Mouse (Mus musculus) forebrain, embryonic 13.5 days (tissue): Measurements from ENCODE around the gene Dock4. TPM values are rescaled to one million over a fixed set of nuclear protein-coding genes. Genes with fewer than 3 reads are reported as not detected.

ENCODE experiments used
- ATAC-seq: fragments of 200-750 bp; cut with Nextera tagmentation; 2 replicates; pipeline ENCODE4 v1.8.0; 2017
- H3K27ac ChIP-seq: fragments of 300-500 bp; sonication (generic); 2 replicates; pipeline ENCODE4 v1.5.1; 2015; ENCODE audit warnings: inconsistent platforms, mild to moderate bottlenecking, moderate library complexity
- H3K27me3 ChIP-seq: fragments of 300-500 bp; sonication (generic); 2 replicates; pipeline ENCODE4 v1.6.1; 2015; ENCODE audit warnings: mild to moderate bottlenecking, inconsistent platforms
- H3K36me3 ChIP-seq: fragments of 300-500 bp; sonication (generic); 2 replicates; pipeline ENCODE4 v1.6.1; 2015; ENCODE audit warnings: mild to moderate bottlenecking, inconsistent platforms; ENCODE audit not compliant: poor library complexity, severe bottlenecking
- H3K4me1 ChIP-seq: fragments of 300-500 bp; sonication (generic); 2 replicates; pipeline ENCODE4 v1.6.1; 2015; ENCODE audit warnings: inconsistent platforms
- H3K4me2 ChIP-seq: fragments of 300-500 bp; sonication (generic); 2 replicates; pipeline ENCODE4 v1.6.1; 2015; ENCODE audit warnings: inconsistent platforms, mild to moderate bottlenecking, moderate library complexity
- H3K4me3 ChIP-seq: fragments of 300-500 bp; sonication (generic); 2 replicates; pipeline ENCODE4 v1.5.1; 2015; ENCODE audit warnings: mild to moderate bottlenecking, inconsistent platforms
- H3K9ac ChIP-seq: fragments of 300-500 bp; sonication (generic); 2 replicates; pipeline ENCODE4 v1.6.1; 2015; ENCODE audit warnings: mild to moderate bottlenecking, inconsistent platforms
- H3K9me3 ChIP-seq: fragments of 300-500 bp; sonication (generic); replicated peaks from 2 replicates; pipeline ENCODE4 v1.6.1; 2016; ENCODE audit warnings: inconsistent platforms
- WGBS: fragments of 180-500 bp; shearing (Covaris S2); methylation state at CpG from one replicate; pipeline ENCODE4 v1.1.7; 2015; 5-methylcytosine and 5-hydroxymethylcytosine counted together
- polyA plus RNA-seq: library from polyadenylated mRNA; unstranded; fragments of >200 nt; fragmentation: Nextera tagmentation; extraction: Ambion mirVana; gene quantifications from 2 replicates; pipeline ENCODE4 v1.2.1, GENCODE M21; 2015

Dock4 gene
- polyA plus RNA-seq, 1 experiment from 2014 or later, result 24.5 TPM

- 79% methylated on average over 3 of the region's 3 CpGs for WGBS
- Histone ChIP-seq H3K9ac (no peak overlapping the region), H3K36me3 (peaks cover 8% of the 10 kb centered on the region), H3K27me3 (no peaks in the 10 kb centered on the region), H3K27ac (no peak overlapping the region), H3K4me1 (no peaks in the 10 kb centered on the region), H3K9me3 (no peaks in the 10 kb centered on the region), H3K4me3 (no peak overlapping the region), H3K4me2 (no peak overlapping the region)
- 0 out of 2 replicates have a peak, but pooled peaks have one; percentile 4 for ATAC-seq
Measured at GRCm38 (mm10) chr12:40746081-40746480, 300.3 kb downstream of the Dock4 start.

- 95% methylated on average over 2 of the region's 2 CpGs for WGBS
- H3K4me3 ChIP-seq, result no peak overlapping the region
- H3K27ac ChIP-seq, result no peak overlapping the region
- ATAC-seq, result no peak
- no peaks in the 10 kb centered on the region for H3K4me1 ChIP-seq
- H3K9me3 ChIP-seq, result no peaks in the 10 kb centered on the region
- H3K9ac ChIP-seq, result no peak overlapping the region
- H3K4me2 ChIP-seq, result no peak overlapping the region
- no peaks in the 10 kb centered on the region for H3K36me3 ChIP-seq
- H3K27me3 ChIP-seq, result no peaks in the 10 kb centered on the region
Measured at GRCm38 (mm10) chr12:40759281-40759680, 313.5 kb downstream of the Dock4 start.

- H3K36me3 ChIP-seq, result no peaks in the 10 kb centered on the region
- peak; percentile 82 for ATAC-seq
- WGBS, result 38% methylated on average over 8 of the region's 8 CpGs
- H3K4me2 ChIP-seq, result no peak overlapping the region
- no peak overlapping the region for H3K9ac ChIP-seq
- H3K4me1 ChIP-seq, result peaks cover 12% of the 10 kb centered on the region
- H3K27ac ChIP-seq, result no peak overlapping the region
- no peaks in the 10 kb centered on the region for H3K9me3 ChIP-seq
- H3K4me3 ChIP-seq, result no peak overlapping the region
- no peaks in the 10 kb centered on the region for H3K27me3 ChIP-seq
Measured at GRCm38 (mm10) chr12:40767258-40767816, 321.6 kb downstream of the Dock4 start.

GRCm38 (mm10) chr12:40773091-40773490 is 327.3 kb downstream of the Dock4 start:
- H3K36me3 ChIP-seq, result no peaks in the 10 kb centered on the region
- H3K4me2 ChIP-seq, result no peak overlapping the region
- WGBS, result 86% methylated on average over 1 of the region's 1 CpGs
- no peak overlapping the region for H3K9ac ChIP-seq
- H3K4me3 ChIP-seq, result no peak overlapping the region
- no peak for ATAC-seq
- no peaks in the 10 kb centered on the region for H3K9me3 ChIP-seq
- no peak overlapping the region for H3K27ac ChIP-seq
- H3K27me3 ChIP-seq, result no peaks in the 10 kb centered on the region
- H3K4me1 ChIP-seq, result no peaks in the 10 kb centered on the region

- H3K4me3 ChIP-seq, result no peak overlapping the region
- H3K27me3 ChIP-seq, result no peaks in the 10 kb centered on the region
- no peak overlapping the region for H3K27ac ChIP-seq
- H3K9me3 ChIP-seq, result no peaks in the 10 kb centered on the region
- H3K4me2 ChIP-seq, result no peak overlapping the region
- H3K4me1 ChIP-seq, result no peaks in the 10 kb centered on the region
- whole genome bisulfite sequencing, result 89% methylated on average over 6 of the region's 6 CpGs
- H3K36me3 ChIP-seq, result no peaks in the 10 kb centered on the region
- ATAC-seq, result no peak
- H3K9ac ChIP-seq, result no peak overlapping the region
Measured at GRCm38 (mm10) chr12:40781554-40781953, 335.8 kb downstream of the Dock4 start.

GRCm38 (mm10) chr12:40788621-40789111 is 342.9 kb downstream of the Dock4 start:
- Histone ChIP-seq H3K27ac (no peak overlapping the region), H3K27me3 (peaks cover 5% of the 10 kb centered on the region; the same call in 1 of the 2 replicates), H3K4me3 (no peak overlapping the region), H3K4me1 (peaks cover 39% of the 10 kb centered on the region), H3K9ac (no peak overlapping the region), H3K4me2 (no peak overlapping the region), H3K9me3 (no peaks in the 10 kb centered on the region), H3K36me3 (no peaks in the 10 kb centered on the region)
- 14% methylated on average over 3 of the region's 3 CpGs for WGBS
- no peak for ATAC-seq

GRCm38 (mm10) chr12:40789379-40790361 is 343.9 kb downstream of the Dock4 start:
- no peak overlapping the region for H3K9ac ChIP-seq
- no peaks in the 10 kb centered on the region for H3K9me3 ChIP-seq
- H3K36me3 ChIP-seq, result no peaks in the 10 kb centered on the region
- H3K4me1 ChIP-seq, result peaks cover 44% of the 10 kb centered on the region
- H3K27ac ChIP-seq, result no peak overlapping the region
- ATAC-seq, result peak; percentile 78
- H3K4me2 ChIP-seq, result no peak overlapping the region
- H3K4me3 ChIP-seq, result no peak overlapping the region
- H3K27me3 ChIP-seq, result peaks cover 5% of the 10 kb centered on the region; the same call in 1 of the 2 replicates
- WGBS, result 38% methylated on average over 10 of the region's 10 CpGs

GRCm38 (mm10) chr12:40791221-40791620 is 345.5 kb downstream of the Dock4 start:
- Histone ChIP-seq H3K9me3 (no peaks in the 10 kb centered on the region), H3K9ac (no peak overlapping the region), H3K27ac (no peak overlapping the region), H3K27me3 (peaks cover 5% of the 10 kb centered on the region; the same call in 1 of the 2 replicates), H3K4me2 (no peak overlapping the region), H3K4me1 (peaks cover 46% of the 10 kb centered on the region), H3K36me3 (no peaks in the 10 kb centered on the region), H3K4me3 (no peak overlapping the region)
- ATAC-seq, result no peak
- 19% methylated on average over 5 of the region's 5 CpGs for WGBS

- WGBS, result 9% methylated on average over 10 of the region's 10 CpGs
- ATAC-seq, result peak; percentile 60
- Histone ChIP-seq H3K9ac (no peak overlapping the region), H3K36me3 (no peaks in the 10 kb centered on the region), H3K27ac (peak overlapping the region; percentile 3; the same call in 1 of the 2 replicates), H3K4me1 (peaks cover 52% of the 10 kb centered on the region), H3K27me3 (peaks cover 5% of the 10 kb centered on the region; the same call in 1 of the 2 replicates), H3K4me2 (peak overlapping the region; percentile 9; the same call in 1 of the 2 replicates), H3K9me3 (no peaks in the 10 kb centered on the region), H3K4me3 (no peak overlapping the region)
Measured at GRCm38 (mm10) chr12:40792184-40792650, 346.5 kb downstream of the Dock4 start.

GRCm38 (mm10) chr12:40794066-40794465 is 348.3 kb downstream of the Dock4 start:
- no peak overlapping the region for H3K27ac ChIP-seq
- no peaks in the 10 kb centered on the region for H3K36me3 ChIP-seq
- H3K9me3 ChIP-seq, result no peaks in the 10 kb centered on the region
- 75% methylated on average over 11 of the region's 11 CpGs for WGBS
- H3K4me2 ChIP-seq, result no peak overlapping the region
- no peak overlapping the region for H3K4me3 ChIP-seq
- no peak for ATAC-seq
- peaks cover 53% of the 10 kb centered on the region for H3K4me1 ChIP-seq
- peaks cover 5% of the 10 kb centered on the region; the same call in 1 of the 2 replicates for H3K27me3 ChIP-seq
- no peak overlapping the region for H3K9ac ChIP-seq

- no peaks in the 10 kb centered on the region for H3K9me3 ChIP-seq
- H3K27me3 ChIP-seq, result peaks cover 5% of the 10 kb centered on the region; the same call in 1 of the 2 replicates
- H3K9ac ChIP-seq, result no peak overlapping the region
- no peak overlapping the region for H3K4me3 ChIP-seq
- H3K36me3 ChIP-seq, result no peaks in the 10 kb centered on the region
- H3K27ac ChIP-seq, result no peak overlapping the region
- no peak for ATAC-seq
- peaks cover 49% of the 10 kb centered on the region for H3K4me1 ChIP-seq
- no peak overlapping the region for H3K4me2 ChIP-seq
- 45% methylated on average over 3 of the region's 3 CpGs for WGBS
Measured at GRCm38 (mm10) chr12:40794756-40795155, 349.0 kb downstream of the Dock4 start.

- H3K36me3 ChIP-seq, result no peaks in the 10 kb centered on the region
- H3K4me3 ChIP-seq, result no peak overlapping the region
- WGBS, result 57% methylated on average over 2 of the region's 2 CpGs
- peaks cover 38% of the 10 kb centered on the region for H3K4me1 ChIP-seq
- ATAC-seq, result no peak
- H3K27ac ChIP-seq, result no peak overlapping the region
- peaks cover 5% of the 10 kb centered on the region; the same call in 1 of the 2 replicates for H3K27me3 ChIP-seq
- H3K9ac ChIP-seq, result no peak overlapping the region
- no peak overlapping the region for H3K4me2 ChIP-seq
- H3K9me3 ChIP-seq, result no peaks in the 10 kb centered on the region
Measured at GRCm38 (mm10) chr12:40795768-40796167, 350.0 kb downstream of the Dock4 start.
